8 mouse cellular contexts compared by ENCODE assay signal in the genomic region with DNA sequence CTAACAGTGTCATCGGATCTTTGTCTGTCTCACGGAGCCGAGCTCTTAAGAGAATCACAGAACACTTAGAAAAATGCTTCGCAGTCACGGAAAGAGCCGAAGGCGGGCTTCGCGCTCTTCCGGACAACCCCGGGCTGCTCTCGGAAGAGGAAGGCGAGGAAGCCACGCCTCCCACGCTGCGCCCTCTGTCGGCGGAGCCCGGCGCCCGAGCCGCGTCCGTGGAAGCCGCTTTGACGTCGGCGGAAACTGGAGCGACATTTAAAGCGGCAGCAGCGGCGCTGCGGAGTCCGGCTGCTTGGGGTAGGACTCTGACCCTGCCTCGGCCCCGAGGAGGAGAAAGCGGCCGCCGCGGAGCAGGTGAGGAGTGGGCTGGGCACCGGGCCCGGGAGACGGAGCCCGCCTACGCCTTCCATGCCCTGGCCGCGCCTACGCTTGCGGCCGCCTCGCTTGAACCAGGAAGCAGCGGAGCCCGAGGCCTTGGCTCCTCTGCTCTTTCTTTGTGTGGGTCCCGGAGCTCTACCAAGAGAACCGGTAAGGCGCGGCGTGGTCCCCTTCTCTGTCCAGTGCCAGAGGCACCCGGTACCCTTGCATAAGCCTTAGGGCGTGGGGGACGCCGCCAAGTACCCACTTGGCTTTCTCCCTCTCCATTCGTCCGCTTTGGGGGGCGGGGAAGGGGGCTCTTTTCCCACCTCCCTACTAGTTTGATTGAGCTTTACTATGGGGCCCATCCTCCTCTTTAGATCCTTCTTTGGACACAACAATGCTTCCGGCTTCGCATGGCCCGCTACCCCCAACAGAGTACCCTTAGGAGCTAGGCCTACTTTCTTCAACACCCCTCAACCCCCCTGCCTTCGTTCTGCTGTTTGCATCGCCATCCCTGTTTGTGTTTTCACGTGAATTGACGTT. TPM values are rescaled to one million over a fixed set of nuclear protein-coding genes. Genes with fewer than 3 reads are reported as not detected.
DNase-seq lines count a peak whose midpoint lies in the region; ATAC-seq and TF ChIP-seq lines count a peak whose summit lies in the region.

A gene (plus strand): TSS at position 242 of the 906 bp plus-strand sequence.

- TF ChIP-seq CTCF in liver, postnatal 0 days (IDR thresholded peaks at IDR 0.05; ENCODE audit: low read depth) = peak; percentile 87

- no peak for TF ChIP-seq EP300 in liver, postnatal 0 days (IDR thresholded peaks at IDR 0.05; ENCODE audit: low read depth)

- H3K9ac ChIP-seq in ES-E14 (ENCODE audit: insufficient read depth, low read depth, low read length, poor library complexity, severe bottlenecking) = peak within 1 kb of the TSS; percentile 85
- peak within 1 kb of the TSS; percentile 77 for H3K9ac ChIP-seq in forebrain, embryonic 14.5 days (ENCODE audit: low read length)
- H3K9ac ChIP-seq in liver, postnatal 0 days (replicated peaks) = peak within 1 kb of the TSS; percentile 77
- H3K9ac ChIP-seq in neural tube, embryonic 13.5 days = peak within 1 kb of the TSS; percentile 85

- H3K27ac ChIP-seq in ES-E14 (ENCODE audit: insufficient read depth, low read depth, low read length, poor library complexity, severe bottlenecking) = no peak within 1 kb of the TSS
- H3K27ac ChIP-seq in forebrain, embryonic 14.5 days (ENCODE audit: low read depth, low read length) = peak within 1 kb of the TSS; percentile 83
- peak within 1 kb of the TSS; percentile 78 for H3K27ac ChIP-seq in liver, postnatal 0 days (ENCODE audit: low read depth)
- H3K27ac ChIP-seq in neural tube, embryonic 13.5 days (replicated peaks) = peak within 1 kb of the TSS; percentile 86

- peak within 1 kb of the TSS; percentile 63 for H3K4me2 ChIP-seq in forebrain, embryonic 14.5 days (ENCODE audit: low read length)
- peak within 1 kb of the TSS; percentile 74 for H3K4me2 ChIP-seq in liver, postnatal 0 days (ENCODE audit: low read depth, low read length)
- peak within 1 kb of the TSS; percentile 64 for H3K4me2 ChIP-seq in neural tube, embryonic 13.5 days

- H3K36me3 ChIP-seq in ES-E14 (ENCODE audit: control insufficient read depth, insufficient read depth, low read length, poor library complexity, severe bottlenecking) = no peaks in the 10 kb centered on the region; the same call in 1 of the 2 replicates
- H3K36me3 ChIP-seq in forebrain, embryonic 14.5 days (ENCODE audit: control insufficient read depth, insufficient read depth, low read length) = peaks cover 5% of the 10 kb centered on the region; the same call in 1 of the 2 replicates
- H3K36me3 ChIP-seq in liver, postnatal 0 days (replicated peaks; ENCODE audit: insufficient read depth, low read length) = no peaks in the 10 kb centered on the region
- H3K36me3 ChIP-seq in neural tube, embryonic 13.5 days = peaks cover 14% of the 10 kb centered on the region

- ATAC-seq in forebrain, embryonic 14.5 days = peak; percentile 98
- ATAC-seq in liver, postnatal 0 days = peak; percentile 97
- ATAC-seq in neural tube, embryonic 13.5 days (ENCODE audit: low read depth) = peak; percentile 98

- H3K9me3 ChIP-seq in ES-E14 (ENCODE audit: control insufficient read depth, insufficient read depth, low read depth, low read length) = no peaks in the 10 kb centered on the region
- no peaks in the 10 kb centered on the region for H3K9me3 ChIP-seq in forebrain, embryonic 14.5 days (replicated peaks; ENCODE audit: control insufficient read depth, low read length)
- no peaks in the 10 kb centered on the region for H3K9me3 ChIP-seq in liver, postnatal 0 days (ENCODE audit: low read length)
- H3K9me3 ChIP-seq in neural tube, embryonic 13.5 days = no peaks in the 10 kb centered on the region

- H3K27me3 ChIP-seq in forebrain, embryonic 14.5 days (replicated peaks; ENCODE audit: control insufficient read depth, insufficient read depth, low read length) = no peaks in the 10 kb centered on the region
- no peaks in the 10 kb centered on the region for H3K27me3 ChIP-seq in liver, postnatal 0 days (ENCODE audit: insufficient read depth, low read length)
- H3K27me3 ChIP-seq in neural tube, embryonic 13.5 days = no peaks in the 10 kb centered on the region

- in situ Hi-C loops in ES-E14 (cut with MboI; ENCODE audit: low sequenced_read_pairs in 2 of 2, unreplicated experiment in 2 of 2) = no loop called here

- intact Hi-C loops in heart, postnatal 14 days (cut with DNase I) = loop anchor here (10.0 kb wide), 1 partner anchor 245 kb away; no protein-coding TSS in a partner anchor

- WGBS in forebrain, embryonic 14.5 days = 32% methylated on average over 67 of the region's 72 CpGs
- 16% methylated on average over 58 of the region's 72 CpGs for WGBS in liver, postnatal 0 days (ENCODE audit: insufficient replicate concordance)
- 19% methylated on average over 70 of the region's 72 CpGs for WGBS in neural tube, embryonic 13.5 days

- peak within 1 kb of the TSS; percentile 77 for H3K4me3 ChIP-seq in ES-E14 (ENCODE audit: insufficient read depth in 1 of 2, low read depth in 1 of 2, low read length in 2 of 2, poor library complexity in 1 of 2, severe bottlenecking in 1 of 2)
- peak within 1 kb of the TSS; percentile 56 for H3K4me3 ChIP-seq in forebrain, embryonic 14.5 days (ENCODE audit: low read depth, low read length)
- peak within 1 kb of the TSS; percentile 73 for H3K4me3 ChIP-seq in liver, postnatal 0 days (ENCODE audit: low read depth, low read length)
- H3K4me3 ChIP-seq in neural tube, embryonic 13.5 days = peak within 1 kb of the TSS; percentile 62

- peak; percentile 44 for DNase-seq in ES-E14 (ENCODE audit: low read depth, low spot score)
- DNase-seq in cerebellum, adult 11 months = peak; percentile 82
- DNase-seq in forebrain, embryonic 14.5 days (ENCODE audit: low spot score) = peak; percentile 89
- peak; percentile 91 to 94 for DNase-seq in heart, postnatal 14 days
- DNase-seq in layer of hippocampus, adult 11-12 months (ENCODE audit: low spot score) = peak; percentile 87
- DNase-seq in liver, postnatal 0 days = peak; percentile 90
- DNase-seq in telencephalon, adult 2 months (ENCODE audit: low read depth, low spot score) = peak; percentile 73

- H3K4me1 ChIP-seq in ES-E14 (ENCODE audit: control insufficient read depth in 2 of 2, insufficient read depth in 2 of 2, low read length in 2 of 2, poor library complexity in 1 of 2) = peaks cover 2 to 4% of the 10 kb centered on the region in 2 experiments; a peak in 1 of 4 replicates
- peaks cover 3% of the 10 kb centered on the region; the same call in 1 of the 2 replicates for H3K4me1 ChIP-seq in forebrain, embryonic 14.5 days (ENCODE audit: control insufficient read depth, insufficient read depth, low read length)
- no peaks in the 10 kb centered on the region for H3K4me1 ChIP-seq in liver, postnatal 0 days (ENCODE audit: insufficient read depth)
- peaks cover 9% of the 10 kb centered on the region for H3K4me1 ChIP-seq in neural tube, embryonic 13.5 days (replicated peaks)

TF ChIP-seq in ES-E14, 5 proteins besides CTCF, POLR2A, EP300 and RAD21:
- TF ChIP-seq HCFC1 (IDR thresholded peaks at IDR 0.05; ENCODE audit: borderline replicate concordance, insufficient read depth, low read length) = 0 out of 2 replicates have a peak, but pooled peaks have one; percentile 42
- no peak for TF ChIP-seq ZC3H11A (IDR thresholded peaks at IDR 0.05; ENCODE audit: borderline replicate concordance, low read depth, low read length)

RNA-seq across cellular contexts. Expression of the gene that starts here (rescaled TPM):
- 7.9 and 10.4 TPM in 2 replicates for total RNA-seq in ES-E14 (2012; rRNA removed)
- polyA plus RNA-seq in forebrain, embryonic 14.5 days (2014; fragmentation: Nextera tagmentation; extraction: Ambion mirVana) = 9.5 and 10.5 TPM in 2 replicates
- 10 to 100 TPM; 11.6 to 11.7 TPM for total RNA-seq in heart, postnatal 14 days (2021)
- polyA plus RNA-seq in liver, postnatal 0 days (2015; fragmentation: Nextera tagmentation; extraction: Ambion mirVana) = 1.3 TPM in 2 replicates
- polyA plus RNA-seq in neural tube, embryonic 13.5 days (2015; fragmentation: Nextera tagmentation; extraction: Ambion mirVana) = 5.1 and 6.8 TPM in 2 replicates
